Mouse (Mus musculus) left cerebral cortex, adult 6 months (tissue): ENCODE results near the gene 2310046K23Rik. TPM values are rescaled to one million over a fixed set of nuclear protein-coding genes. Genes with fewer than 3 reads are reported as not detected.

Experiments
- long read RNA-seq, 2 experiments: library from polyadenylated mRNA; unstranded; transcript quantifications; one replicate each; pipeline ENCODE4 v2.0.0; 2019 to 2020
- polyA plus RNA-seq: library from polyadenylated mRNA; unstranded; fragments of <200 nt; fragmentation: Nextera tagmentation; gene quantifications from 2 replicates; pipeline ENCODE4 v1.2.3, GENCODE M21; 2021

2310046K23Rik gene
- not detected in 2 replicates for polyA plus RNA-seq
- long read RNA-seq, experiment 1 = 0 reads
- long read RNA-seq, experiment 2 = 0 reads

GRCm38 (mm10) chr3:92534411-92534810, at the start of gene 2310046K23Rik:
2310046K23Rik (minus strand) TSS chr3:92534511.

GRCm38 (mm10) chr3:92573449-92574041, 39.2 kb upstream of the 2310046K23Rik start, which contains the start of gene Ivl:
Ivl (minus strand) TSS chr3:92573735.

GRCm38 (mm10) chr3:92500393-92500792, 33.9 kb downstream of the 2310046K23Rik start, which contains the start of gene Sprr4:
Sprr4 (minus strand) TSS chr3:92500493.

GRCm38 (mm10) chr3:92485863-92486262, 48.4 kb downstream of the 2310046K23Rik start, which contains the start of gene Sprr1a:
Sprr1a (minus strand) TSS chr3:92485895.

Other genes starting within 250 kb of the 2310046K23Rik start
- gene Sprr2a3, start 249.1 kb downstream of the 2310046K23Rik start, polyA plus RNA-seq = not detected in 2 replicates
- not detected in 2 replicates for gene Sprr2b, start 217.9 kb downstream of the 2310046K23Rik start, polyA plus RNA-seq
- not detected in 2 replicates for gene Sprr2d, start 195.4 kb downstream of the 2310046K23Rik start, polyA plus RNA-seq
- gene Sprr2e, start 182.4 kb downstream of the 2310046K23Rik start, polyA plus RNA-seq = not detected in 2 replicates
- gene Sprr2f, start 169.3 kb downstream of the 2310046K23Rik start, polyA plus RNA-seq = not detected in 2 replicates
- gene Sprr2h, start 148.8 kb downstream of the 2310046K23Rik start, polyA plus RNA-seq = not detected in 2 replicates
- gene Sprr2i, start 126.5 kb downstream of the 2310046K23Rik start, polyA plus RNA-seq = not detected in 2 replicates
- gene Sprr2j-ps, start 116.4 kb downstream of the 2310046K23Rik start, polyA plus RNA-seq = not detected in 2 replicates
- 1.4 and 1.7 TPM in 2 replicates for gene Gm9774, start 105.1 kb downstream of the 2310046K23Rik start, polyA plus RNA-seq
- gene Sprr2k, start 101.9 kb downstream of the 2310046K23Rik start, polyA plus RNA-seq = not detected in 2 replicates
- gene Sprr1b, start 95.7 kb downstream of the 2310046K23Rik start, polyA plus RNA-seq = not detected in 2 replicates
- gene Sprr3, start 75.8 kb downstream of the 2310046K23Rik start, polyA plus RNA-seq = not detected in 2 replicates
- 0.15 TPM in 1 of 2 replicates, not detected in the other for gene Sprr1a, start 48.6 kb downstream of the 2310046K23Rik start, polyA plus RNA-seq
- gene Sprr4, start 34.0 kb downstream of the 2310046K23Rik start, polyA plus RNA-seq = not detected in 2 replicates
- gene Ivl, start 39.2 kb upstream of the 2310046K23Rik start, polyA plus RNA-seq = not detected in 2 replicates
- not detected in 2 replicates for gene Smcp, start 54.5 kb upstream of the 2310046K23Rik start, polyA plus RNA-seq
- not detected in 2 replicates for gene 2210017I01Rik, start 73.0 kb upstream of the 2310046K23Rik start, polyA plus RNA-seq
- gene Lce6a, start 87.1 kb upstream of the 2310046K23Rik start, polyA plus RNA-seq = not detected in 2 replicates
- not detected in 2 replicates for gene Lce1a1, start 113.8 kb upstream of the 2310046K23Rik start, polyA plus RNA-seq
- not detected in 2 replicates for gene Lce1b, start 122.4 kb upstream of the 2310046K23Rik start, polyA plus RNA-seq
- gene Lce1a2, start 135.8 kb upstream of the 2310046K23Rik start, polyA plus RNA-seq = not detected in 2 replicates
- not detected in 2 replicates for gene Lce1c, start 144.7 kb upstream of the 2310046K23Rik start, polyA plus RNA-seq
- gene Lce1d, start 152.7 kb upstream of the 2310046K23Rik start, polyA plus RNA-seq = not detected in 2 replicates
- not detected in 2 replicates for gene Lce1e, start 174.6 kb upstream of the 2310046K23Rik start, polyA plus RNA-seq
- gene Lce1f, start 185.8 kb upstream of the 2310046K23Rik start, polyA plus RNA-seq = not detected in 2 replicates
- gene Gm38119, start 204.6 kb upstream of the 2310046K23Rik start, polyA plus RNA-seq = not detected in 2 replicates
- gene Lce1g, start 217.8 kb upstream of the 2310046K23Rik start, polyA plus RNA-seq = not detected in 2 replicates
- not detected in 2 replicates for gene Lce1h, start 230.6 kb upstream of the 2310046K23Rik start, polyA plus RNA-seq
- gene Lce1i, start 244.4 kb upstream of the 2310046K23Rik start, polyA plus RNA-seq = not detected in 2 replicates